Mouse (Mus musculus) intestine, postnatal 0 days (tissue): ENCODE data around the gene Stk32c. TPM values are rescaled to one million over a fixed set of nuclear protein-coding genes. Genes with fewer than 3 reads are reported as not detected.

Experiments
- ATAC-seq: fragments of 200-750 bp; cut with Nextera tagmentation; 2 replicates; pipeline ENCODE4 v1.8.0; 2017; ENCODE audit warnings: mild to moderate bottlenecking, moderate TSS enrichment, moderate library complexity
- H3K27ac ChIP-seq: fragments of 300-500 bp; sonication (generic); 2 replicates; pipeline ENCODE4 v1.5.1; 2014; ENCODE audit warnings: mild to moderate bottlenecking, low read depth, low read length, moderate library complexity
- H3K27me3 ChIP-seq: fragments of 300-500 bp; sonication (generic); replicated peaks from 2 replicates; pipeline ENCODE4 v1.6.1; 2014; ENCODE audit warnings: low read length, mixed read lengths; ENCODE audit not compliant: control insufficient read depth, insufficient read depth
- H3K36me3 ChIP-seq: fragments of 300-500 bp; sonication (generic); 2 replicates; pipeline ENCODE4 v1.6.1; 2014; ENCODE audit warnings: mild to moderate bottlenecking, moderate library complexity; ENCODE audit not compliant: control insufficient read depth, insufficient read depth
- H3K4me1 ChIP-seq: fragments of 300-500 bp; sonication (generic); replicated peaks from 2 replicates; pipeline ENCODE4 v1.6.1; 2014; ENCODE audit warnings: antibody characterized with exemption, low read length, mixed read lengths; ENCODE audit not compliant: control insufficient read depth, insufficient read depth
- H3K4me2 ChIP-seq: fragments of 300-500 bp; sonication (generic); replicated peaks from 2 replicates; pipeline ENCODE4 v1.6.1; 2014; ENCODE audit warnings: low read depth, mild to moderate bottlenecking, moderate library complexity
- H3K4me3 ChIP-seq: fragments of 300-500 bp; sonication (generic); 2 replicates; pipeline ENCODE4 v1.5.1; 2014; ENCODE audit warnings: low read depth, low read length
- H3K9ac ChIP-seq: fragments of 300-500 bp; sonication (generic); 2 replicates; pipeline ENCODE4 v1.6.1; 2014; ENCODE audit warnings: mild to moderate bottlenecking, low read depth, low read length
- H3K9me3 ChIP-seq: fragments of 300-500 bp; sonication (generic); 2 replicates; pipeline ENCODE4 v1.6.1; 2016; ENCODE audit warnings: mixed run types; ENCODE audit not compliant: control insufficient read depth
- CTCF ChIP-seq: sonication (generic); IDR thresholded peaks from 2 replicates; pipeline ENCODE4 v1.5.1; 2016; ENCODE audit warnings: low read depth, mild to moderate bottlenecking, control low read depth, antibody characterized with exemption, moderate library complexity
- WGBS: fragments of 180-500 bp; shearing (Covaris S2); extraction: QIAGEN DNeasy Blood & Tissue Kit; methylation state at CpG from one replicate; pipeline ENCODE4 v1.1.7; 2014; 5-methylcytosine and 5-hydroxymethylcytosine counted together
- polyA plus RNA-seq: library from polyadenylated mRNA; unstranded; fragments of >200 nt; fragmentation: Nextera tagmentation; extraction: Ambion mirVana; gene quantifications from 2 replicates; pipeline ENCODE4 v1.2.1, GENCODE M21; 2015

The Stk32c gene
- polyA plus RNA-seq, 1 experiment from 2014 or later = 0.07 TPM

DNA sequence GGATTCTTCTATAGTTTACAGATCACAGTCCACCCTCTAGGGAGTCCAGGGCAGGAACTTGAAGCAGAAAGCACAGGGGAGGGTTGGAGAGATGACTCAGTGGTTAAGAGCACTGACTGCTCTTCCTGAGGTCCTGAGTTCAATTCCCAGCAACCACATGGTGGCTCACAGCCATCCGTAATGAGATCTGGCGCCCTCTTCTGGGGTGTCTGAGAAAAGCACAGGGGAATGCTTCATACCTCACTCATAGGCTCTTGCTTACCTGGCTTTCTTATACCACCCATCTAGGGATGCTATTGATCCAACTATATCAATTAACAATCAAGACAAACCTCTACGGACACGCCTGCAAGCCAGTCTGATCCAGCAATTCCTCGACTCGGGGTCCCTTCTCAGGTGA is 21.5 kb downstream of the Stk32c start:
- ATAC-seq = no peak
- Histone ChIP-seq H3K9ac (no peak overlapping the region), H3K27ac (no peak overlapping the region), H3K4me3 (no peak overlapping the region), H3K4me2 (no peak overlapping the region), H3K27me3 (peaks cover 24% of the 10 kb centered on the region), H3K9me3 (no peaks in the 10 kb centered on the region), H3K4me1 (0 out of 2 replicates have a peak, but pooled peaks cover 3% of the 10 kb centered on the region), H3K36me3 (no peaks in the 10 kb centered on the region)
- WGBS = 69% methylated on average over 6 of the region's 6 CpGs
- peak; percentile 48 for TF ChIP-seq CTCF

DNA sequence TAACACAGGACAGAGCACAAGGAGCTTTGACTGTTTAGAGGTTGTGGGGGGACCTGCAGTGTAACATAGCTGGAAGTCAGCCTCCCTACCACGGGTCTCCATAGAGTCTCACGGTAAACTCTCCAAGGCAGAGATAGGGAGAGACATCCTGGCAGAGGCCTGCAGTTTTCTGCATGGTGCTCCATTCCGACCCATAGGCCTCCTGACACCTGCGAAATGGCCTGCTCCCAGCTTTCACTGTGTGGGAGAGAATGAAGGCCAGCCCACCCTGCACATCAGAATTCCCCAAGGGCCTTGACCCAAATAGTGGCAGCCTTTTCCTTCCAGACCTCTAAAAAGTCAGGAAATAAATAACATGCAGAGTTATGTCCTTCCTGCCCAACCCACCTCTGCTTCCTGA is 22.5 kb downstream of the Stk32c start:
- no peaks in the 10 kb centered on the region for H3K36me3 ChIP-seq
- 80% methylated on average over 4 of the region's 4 CpGs for WGBS
- H3K4me2 ChIP-seq = no peak overlapping the region
- no peaks in the 10 kb centered on the region for H3K9me3 ChIP-seq
- no peak overlapping the region for H3K4me3 ChIP-seq
- no peak overlapping the region for H3K27ac ChIP-seq
- H3K27me3 ChIP-seq = peaks cover 31% of the 10 kb centered on the region
- H3K9ac ChIP-seq = no peak overlapping the region
- ATAC-seq = no peak
- no peak for TF ChIP-seq CTCF
- 0 out of 2 replicates have a peak, but pooled peaks cover 3% of the 10 kb centered on the region for H3K4me1 ChIP-seq

DNA sequence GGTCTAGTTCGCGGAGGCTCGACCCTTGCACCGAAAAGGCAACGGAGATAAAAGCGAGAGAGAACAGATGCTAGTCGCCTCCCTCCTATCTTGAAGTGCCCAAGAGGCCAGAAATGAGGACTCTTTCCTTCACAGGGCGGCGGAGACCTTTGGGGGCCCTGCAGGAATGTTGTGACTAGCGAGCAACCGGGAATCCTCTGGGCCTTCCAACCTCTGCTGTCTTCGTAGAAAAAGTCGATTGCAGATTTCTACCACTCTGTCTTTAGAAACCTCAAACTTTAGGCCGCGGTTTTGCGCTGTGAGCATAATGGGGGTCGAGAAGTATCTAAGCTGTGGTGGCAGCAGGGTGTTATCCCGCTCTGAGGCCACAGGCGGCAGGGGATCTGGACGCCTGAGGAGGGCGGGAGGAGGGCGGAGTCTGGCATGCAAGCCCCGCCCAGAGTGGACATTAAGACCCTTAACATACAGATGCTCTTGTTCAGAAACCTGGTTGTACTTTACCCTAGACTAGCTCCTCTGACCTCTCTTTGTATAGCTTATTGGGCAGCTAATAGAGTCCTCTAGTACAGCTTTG is 24.4 kb downstream of the Stk32c start:
- H3K4me2 ChIP-seq = peak overlapping the region; percentile 93
- 2% methylated on average over 23 of the region's 23 CpGs for WGBS
- H3K9me3 ChIP-seq = no peaks in the 10 kb centered on the region
- H3K36me3 ChIP-seq = no peaks in the 10 kb centered on the region
- no peak overlapping the region for H3K9ac ChIP-seq
- no peak overlapping the region for H3K27ac ChIP-seq
- TF ChIP-seq CTCF = peak; percentile 51
- H3K27me3 ChIP-seq = peaks cover 31% of the 10 kb centered on the region
- H3K4me3 ChIP-seq = peak overlapping the region; percentile 59
- ATAC-seq = 0 out of 2 replicates have a peak, but pooled peaks have one; percentile 28
- H3K4me1 ChIP-seq = 0 out of 2 replicates have a peak, but pooled peaks cover 3% of the 10 kb centered on the region

DNA sequence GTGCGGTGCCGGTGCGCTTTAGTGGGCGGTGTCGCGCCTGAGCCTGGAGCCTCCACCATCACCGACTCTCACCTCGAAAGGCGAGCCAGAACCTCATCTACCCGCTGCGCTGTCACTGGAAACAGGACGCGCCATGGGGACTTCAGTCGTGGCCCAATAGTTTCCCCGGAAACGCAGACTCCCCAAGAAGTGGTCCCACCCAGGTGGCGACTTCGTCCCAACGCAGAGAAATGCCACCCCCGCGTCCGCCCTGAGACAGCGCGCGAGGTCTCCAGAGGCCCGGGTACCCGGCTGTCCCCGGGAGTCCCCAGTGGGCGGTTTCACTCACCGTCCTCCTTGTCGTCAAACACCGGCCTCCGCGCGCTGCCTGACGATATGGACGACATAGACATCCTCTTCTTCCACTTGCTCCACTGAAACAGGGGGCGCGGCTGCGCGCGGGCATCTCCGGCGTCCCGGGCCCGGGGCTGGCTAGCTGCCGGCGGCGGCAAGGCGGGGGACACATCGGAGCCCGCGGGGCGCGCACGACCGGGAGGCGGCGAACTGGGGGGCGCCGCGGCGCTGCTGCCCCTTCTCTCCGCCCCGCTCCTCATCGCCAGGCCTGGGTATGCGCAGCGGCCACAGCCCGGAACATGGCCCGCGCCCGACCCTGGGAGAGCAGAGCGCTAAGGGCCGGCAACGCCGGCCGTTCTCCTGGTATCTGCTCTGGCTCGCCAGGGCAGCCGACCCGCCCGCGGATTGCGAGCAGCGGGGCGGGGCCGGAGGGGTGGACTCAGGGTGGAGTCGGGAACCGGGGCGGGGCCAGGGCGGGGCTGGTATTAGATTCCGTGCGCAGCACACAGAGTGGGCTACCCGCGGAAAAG is 25.1 kb downstream of the Stk32c start:
- Histone ChIP-seq H3K9ac (peak overlapping the region; percentile 43; the same call in 1 of the 2 replicates), H3K36me3 (no peaks in the 10 kb centered on the region), H3K4me3 (peak overlapping the region; percentile 59), H3K4me1 (0 out of 2 replicates have a peak, but pooled peaks cover 3% of the 10 kb centered on the region), H3K4me2 (peak overlapping the region; percentile 93), H3K27me3 (peaks cover 31% of the 10 kb centered on the region), H3K9me3 (no peaks in the 10 kb centered on the region), H3K27ac (no peak overlapping the region)
- TF ChIP-seq CTCF = no peak
- WGBS = under 1% methylated on average over 92 of the region's 94 CpGs
- ATAC-seq = peak; percentile 69

DNA sequence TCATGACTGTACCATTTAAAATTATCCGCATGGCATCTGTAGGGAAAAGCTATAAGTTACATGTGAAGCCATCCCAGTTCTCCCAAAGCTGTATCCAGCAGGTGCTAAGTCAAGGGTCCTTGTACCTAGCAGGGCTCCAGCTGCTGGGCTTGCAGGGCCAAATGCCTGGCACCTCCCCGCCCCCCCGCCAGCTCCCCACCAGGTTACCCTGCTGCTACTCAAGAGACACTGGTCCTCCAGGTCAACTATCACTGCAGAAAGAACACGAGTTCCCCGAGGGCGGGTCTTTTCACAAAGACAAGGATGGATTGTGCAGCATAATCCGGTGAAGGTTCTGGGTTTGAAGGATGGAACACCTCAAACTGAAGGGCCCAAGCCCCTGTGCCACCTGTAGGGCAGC is 25.8 kb downstream of the Stk32c start:
- TF ChIP-seq CTCF = no peak
- Histone ChIP-seq H3K27me3 (peaks cover 31% of the 10 kb centered on the region), H3K36me3 (no peaks in the 10 kb centered on the region), H3K9me3 (no peaks in the 10 kb centered on the region), H3K4me1 (0 out of 2 replicates have a peak, but pooled peaks cover 3% of the 10 kb centered on the region), H3K4me3 (peak overlapping the region; percentile 59), H3K4me2 (peak overlapping the region; percentile 93), H3K27ac (no peak overlapping the region), H3K9ac (no peak overlapping the region)
- ATAC-seq = no peak
- 44% methylated on average over 7 of the region's 7 CpGs for WGBS

DNA sequence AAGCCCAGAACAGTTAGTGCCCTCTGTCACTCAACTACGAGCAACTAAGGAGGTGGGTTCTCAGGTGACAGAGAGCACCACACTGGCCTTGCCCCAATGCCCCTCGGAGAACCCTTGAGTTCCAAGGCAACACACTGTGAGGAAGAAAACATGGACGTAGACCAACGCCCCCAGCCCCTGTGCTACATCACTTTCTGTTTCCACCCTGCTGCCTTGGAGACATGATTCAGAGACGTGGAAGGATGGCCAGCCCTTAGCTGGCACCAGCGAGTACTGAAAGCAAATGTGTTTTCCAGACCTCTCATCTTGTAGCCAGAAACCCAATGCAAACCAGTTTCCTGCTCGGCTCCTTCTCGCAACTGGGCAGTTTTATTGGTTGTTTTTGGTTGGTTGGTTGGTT is 26.7 kb downstream of the Stk32c start:
- no peak for TF ChIP-seq CTCF
- WGBS = 69% methylated on average over 8 of the region's 8 CpGs
- 0 out of 2 replicates have a peak, but pooled peaks cover 3% of the 10 kb centered on the region for H3K4me1 ChIP-seq
- no peaks in the 10 kb centered on the region for H3K9me3 ChIP-seq
- H3K4me3 ChIP-seq = no peak overlapping the region
- no peak overlapping the region for H3K9ac ChIP-seq
- H3K36me3 ChIP-seq = no peaks in the 10 kb centered on the region
- H3K4me2 ChIP-seq = no peak overlapping the region
- ATAC-seq = no peak
- H3K27ac ChIP-seq = no peak overlapping the region
- peaks cover 31% of the 10 kb centered on the region for H3K27me3 ChIP-seq
